Mouse (Mus musculus): ENCODE results near the gene Lsm3. TPM values are rescaled to one million over a fixed set of nuclear protein-coding genes. Genes with fewer than 3 reads are reported as not detected.

Gene Lsm3
- polyA plus RNA-seq, 1 experiment from 2014 or later, result 283 TPM

DNA sequence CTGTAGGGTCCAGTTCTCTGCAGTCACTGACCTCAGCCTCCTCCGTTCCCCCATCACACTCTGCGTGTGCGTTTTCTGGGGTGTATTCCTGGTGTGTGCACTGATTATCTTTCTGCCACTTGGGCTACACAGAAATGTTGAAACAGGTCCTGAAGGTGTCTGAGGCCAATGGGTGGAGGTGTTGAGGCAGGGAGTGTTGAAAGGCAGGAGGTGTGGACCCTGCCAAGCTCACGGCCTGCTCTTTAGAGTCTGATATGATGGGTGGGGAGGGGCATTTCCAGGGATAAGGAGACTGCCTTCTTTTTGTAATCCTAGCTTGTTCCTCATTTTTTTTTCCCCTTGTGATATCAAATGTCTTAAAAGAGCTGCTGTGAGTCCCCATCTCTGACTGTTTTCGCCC is 27.3 kb downstream of the Lsm3 start:
- 42% methylated on average over 5 of the region's 5 CpGs for WGBS
- no peak overlapping the region; the same call in 1 of the 2 replicates for H3K27ac ChIP-seq
- H3K9me3 ChIP-seq, result no peaks in the 10 kb centered on the region
- no peak for DNase-seq (ENCODE audit: low spot score)
- no peaks in the 10 kb centered on the region for H3K36me3 ChIP-seq
- H3K4me1 ChIP-seq, result peaks cover 37% of the 10 kb centered on the region
- H3K27me3 ChIP-seq (ENCODE audit: insufficient read depth, poor library complexity, severe bottlenecking), result peaks cover 67% of the 10 kb centered on the region
- no peak overlapping the region for H3K4me3 ChIP-seq

DNA sequence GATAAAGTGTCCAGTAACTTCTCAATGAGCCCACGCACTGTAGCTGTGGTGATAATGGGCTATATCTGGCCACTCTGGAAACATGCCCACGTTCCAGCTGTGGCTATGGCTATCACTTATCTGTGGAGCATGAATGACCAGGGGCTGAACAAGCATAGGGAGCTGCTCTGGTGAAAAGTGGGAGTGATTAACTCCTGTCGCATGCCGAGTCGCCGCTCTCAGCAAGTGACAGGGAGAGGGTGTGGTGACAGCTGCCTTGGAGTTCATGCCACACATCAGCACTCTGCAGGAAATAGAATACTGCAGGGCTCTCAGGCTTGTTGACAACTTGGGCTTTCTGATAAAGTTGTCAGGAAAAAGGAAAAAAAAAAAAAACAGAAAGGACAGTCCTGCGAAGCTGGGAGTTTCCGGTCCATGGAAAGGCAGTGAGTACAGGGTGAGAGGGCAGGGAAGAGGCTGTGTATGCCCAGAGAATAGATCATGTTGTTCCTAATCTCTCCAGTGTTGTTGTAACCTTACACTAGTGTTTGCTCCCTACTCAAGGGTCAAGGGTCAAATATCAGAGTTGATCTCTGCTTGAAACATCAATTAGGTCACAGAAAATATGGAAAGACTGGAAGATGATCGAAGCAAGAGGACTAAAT is 30.6 kb downstream of the Lsm3 start:
- Histone ChIP-seq H3K27ac (0 out of 2 replicates have a peak overlapping the region, but pooled peaks have one; percentile 49), H3K36me3 (no peaks in the 10 kb centered on the region), H3K9me3 (no peaks in the 10 kb centered on the region), H3K27me3 (ENCODE audit: insufficient read depth, poor library complexity, severe bottlenecking) (peaks cover 70% of the 10 kb centered on the region), H3K4me1 (peaks cover 52% of the 10 kb centered on the region), H3K4me3 (no peak overlapping the region)
- WGBS, result 11% methylated on average over 9 of the region's 9 CpGs
- DNase-seq (ENCODE audit: low spot score), result peak; percentile 95

DNA sequence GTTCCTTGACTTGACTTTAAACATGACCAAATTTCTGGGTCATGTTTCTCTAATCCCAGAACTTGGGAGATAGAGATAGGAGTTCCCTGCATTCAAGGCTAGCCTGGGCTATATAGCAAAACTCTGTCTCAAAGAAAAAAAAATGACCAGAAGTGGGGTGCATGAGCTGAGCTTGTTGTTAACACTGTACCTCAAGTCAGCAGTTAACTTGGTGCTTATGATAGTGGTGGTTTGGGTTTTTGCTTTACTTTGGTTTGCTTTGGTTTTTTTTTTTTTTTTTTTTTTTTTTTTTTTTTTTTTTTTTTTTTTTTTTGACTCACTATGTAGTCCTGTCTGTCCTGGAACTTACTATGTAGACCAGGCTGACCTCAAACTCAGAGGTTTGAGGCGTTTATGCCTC is 31.6 kb downstream of the Lsm3 start:
- H3K27me3 ChIP-seq (ENCODE audit: insufficient read depth, poor library complexity, severe bottlenecking), result peaks cover 71% of the 10 kb centered on the region
- WGBS, result 57% methylated on average over 1 of the region's 1 CpGs
- peaks cover 49% of the 10 kb centered on the region for H3K4me1 ChIP-seq
- DNase-seq (ENCODE audit: low spot score), result no peak
- H3K36me3 ChIP-seq, result no peaks in the 10 kb centered on the region
- H3K4me3 ChIP-seq, result no peak overlapping the region
- H3K27ac ChIP-seq, result no peak overlapping the region
- H3K9me3 ChIP-seq, result no peaks in the 10 kb centered on the region

DNA sequence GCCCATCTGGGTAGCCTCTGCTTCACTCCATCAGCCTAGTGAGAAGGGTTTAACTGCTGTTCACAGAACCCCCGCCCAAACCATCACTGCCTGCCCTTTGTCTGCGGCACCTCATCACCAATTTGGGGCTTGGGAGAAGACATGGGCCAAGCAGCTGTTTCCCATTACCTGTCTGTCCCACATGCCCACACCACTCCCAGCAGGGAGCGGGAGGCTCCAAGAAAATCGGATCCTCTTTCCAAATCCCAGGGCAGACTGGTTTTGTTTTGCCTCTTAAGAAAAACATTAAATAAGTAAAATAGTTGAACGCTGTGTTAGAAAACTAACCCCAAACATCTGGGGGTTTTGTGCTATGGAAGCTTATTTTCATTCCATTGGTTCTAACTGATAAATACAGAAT is 33.9 kb downstream of the Lsm3 start:
- Histone ChIP-seq H3K36me3 (no peaks in the 10 kb centered on the region), H3K4me1 (peaks cover 40% of the 10 kb centered on the region), H3K4me3 (no peak overlapping the region), H3K27me3 (ENCODE audit: insufficient read depth, poor library complexity, severe bottlenecking) (peaks cover 71% of the 10 kb centered on the region), H3K9me3 (no peaks in the 10 kb centered on the region), H3K27ac (no peak overlapping the region)
- no peak for DNase-seq (ENCODE audit: low spot score)
- 49% methylated on average over 5 of the region's 5 CpGs for WGBS

DNA sequence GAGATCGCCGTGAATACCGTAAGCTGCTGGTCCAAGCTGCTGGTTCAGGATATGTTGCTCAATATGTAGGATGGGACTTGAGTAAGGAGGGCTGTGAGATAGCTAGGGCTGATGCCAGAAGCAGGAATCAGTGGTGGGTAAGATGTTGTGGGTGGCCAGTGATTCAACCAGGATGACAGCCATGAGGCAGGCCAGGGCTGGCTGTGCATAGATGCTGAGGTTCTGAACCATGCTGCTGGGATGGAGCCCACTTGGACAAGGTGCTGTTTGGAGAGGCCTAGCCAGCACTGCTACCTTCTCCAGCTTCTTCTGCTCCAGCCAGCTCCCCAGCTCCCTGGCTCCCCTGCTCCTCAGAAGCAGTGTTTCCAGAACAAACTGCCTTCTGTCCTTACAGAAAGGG is 35.9 kb downstream of the Lsm3 start:
- H3K36me3 ChIP-seq, result no peaks in the 10 kb centered on the region
- H3K9me3 ChIP-seq, result no peaks in the 10 kb centered on the region
- no peak for DNase-seq (ENCODE audit: low spot score)
- 91% methylated on average over 3 of the region's 3 CpGs for WGBS
- no peak overlapping the region for H3K27ac ChIP-seq
- H3K4me1 ChIP-seq, result peaks cover 31% of the 10 kb centered on the region
- peaks cover 78% of the 10 kb centered on the region for H3K27me3 ChIP-seq (ENCODE audit: insufficient read depth, poor library complexity, severe bottlenecking)
- no peak overlapping the region for H3K4me3 ChIP-seq

DNA sequence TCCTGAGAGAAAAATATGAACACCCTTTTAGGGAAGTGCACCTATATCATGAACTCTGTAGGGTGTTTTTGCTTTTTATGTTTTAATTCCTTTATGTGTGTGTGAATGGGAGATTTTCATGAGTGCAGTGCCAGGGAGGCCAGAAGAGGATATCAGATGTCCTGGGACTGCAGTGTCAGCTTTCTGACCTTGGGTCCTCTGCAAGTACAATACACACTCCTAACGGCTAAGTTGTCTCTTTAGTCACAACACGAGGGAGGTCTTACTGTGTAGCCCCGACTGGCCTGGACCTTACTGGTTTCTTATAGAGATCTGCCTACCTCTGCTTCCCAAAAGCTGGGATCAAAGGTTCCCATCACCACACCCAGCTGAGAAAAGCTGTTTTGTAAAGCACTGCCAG is 37.0 kb downstream of the Lsm3 start:
- peaks cover 29% of the 10 kb centered on the region for H3K4me1 ChIP-seq
- no peak for DNase-seq (ENCODE audit: low spot score)
- no peak overlapping the region for H3K4me3 ChIP-seq
- 28% methylated on average over 3 of the region's 3 CpGs for WGBS
- H3K27ac ChIP-seq, result no peak overlapping the region; the same call in 1 of the 2 replicates
- H3K27me3 ChIP-seq (ENCODE audit: insufficient read depth, poor library complexity, severe bottlenecking), result peaks cover 84% of the 10 kb centered on the region
- no peaks in the 10 kb centered on the region for H3K36me3 ChIP-seq
- H3K9me3 ChIP-seq, result no peaks in the 10 kb centered on the region

DNA sequence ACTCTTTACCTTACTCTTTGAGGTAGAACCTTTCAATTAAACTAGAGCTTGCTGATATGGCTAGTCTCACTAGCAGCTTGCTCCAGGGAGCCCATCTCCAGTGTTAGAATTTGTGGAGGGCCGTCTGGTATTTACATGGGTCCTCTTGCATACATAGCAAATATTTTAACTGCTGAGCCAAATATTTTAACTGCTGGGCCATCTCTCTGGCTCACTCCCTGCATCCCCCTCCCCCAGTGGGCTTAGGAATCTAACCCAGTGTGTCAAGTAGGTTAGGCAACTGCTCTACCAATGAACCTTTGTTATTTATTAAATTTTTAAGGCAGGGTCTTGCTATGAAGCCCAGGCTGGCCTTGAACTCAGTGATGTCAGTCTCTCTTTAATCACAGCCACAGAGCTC is 42.8 kb downstream of the Lsm3 start:
- Histone ChIP-seq H3K27ac (no peak overlapping the region), H3K4me1 (0 out of 2 replicates have a peak, but pooled peaks cover 7% of the 10 kb centered on the region), H3K4me3 (no peak overlapping the region), H3K9me3 (no peaks in the 10 kb centered on the region), H3K36me3 (no peaks in the 10 kb centered on the region), H3K27me3 (ENCODE audit: insufficient read depth, poor library complexity, severe bottlenecking) (peaks cover 79% of the 10 kb centered on the region)
- DNase-seq (ENCODE audit: low spot score), result no peak
- 53% methylated on average over 1 of the region's 1 CpGs for WGBS

DNA sequence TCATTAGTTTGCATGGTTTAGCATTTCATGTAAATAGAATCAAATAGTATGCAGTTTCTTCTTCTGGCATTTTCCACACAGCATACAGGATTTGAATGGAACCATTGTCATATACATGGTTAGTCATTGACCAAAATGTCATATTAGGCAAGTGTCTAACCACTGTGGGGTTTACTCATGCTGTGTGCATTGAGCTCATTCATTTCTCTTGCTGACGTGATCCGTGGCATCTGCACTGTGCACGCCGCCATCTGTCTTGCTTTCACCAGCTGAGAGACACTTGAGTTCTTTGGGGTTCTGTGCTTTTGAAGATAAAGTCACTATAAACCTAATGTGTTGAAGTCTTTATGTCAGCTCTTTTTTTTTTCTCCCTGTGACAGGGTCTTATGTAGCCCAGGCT is 43.6 kb downstream of the Lsm3 start:
- Histone ChIP-seq H3K4me1 (0 out of 2 replicates have a peak, but pooled peaks cover 5% of the 10 kb centered on the region), H3K9me3 (no peaks in the 10 kb centered on the region), H3K27ac (no peak overlapping the region), H3K27me3 (ENCODE audit: insufficient read depth, poor library complexity, severe bottlenecking) (peaks cover 79% of the 10 kb centered on the region), H3K36me3 (no peaks in the 10 kb centered on the region), H3K4me3 (no peak overlapping the region)
- WGBS, result 72% methylated on average over 4 of the region's 4 CpGs
- no peak for DNase-seq (ENCODE audit: low spot score)

DNA sequence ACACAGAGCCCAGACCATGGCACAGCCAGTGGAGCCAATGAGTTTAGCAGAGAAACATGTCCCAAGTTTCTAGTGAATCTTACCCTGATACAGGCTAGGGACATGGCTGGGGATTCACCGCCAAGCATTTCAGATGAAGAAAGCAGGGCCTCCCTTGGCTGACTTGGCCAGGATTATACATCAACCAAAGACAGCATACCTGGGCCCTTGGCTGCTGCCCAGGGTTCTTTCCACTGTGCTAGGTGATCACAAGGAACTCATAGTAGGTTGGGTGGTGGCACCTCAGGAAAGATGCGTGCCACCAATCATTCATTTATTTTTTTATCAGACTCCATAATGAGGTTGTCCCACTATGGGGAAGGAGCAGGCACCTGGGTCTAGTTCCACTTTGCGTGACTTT is 44.5 kb downstream of the Lsm3 start:
- DNase-seq (ENCODE audit: low spot score), result no peak
- no peaks in the 10 kb centered on the region for H3K36me3 ChIP-seq
- no peaks in the 10 kb centered on the region for H3K9me3 ChIP-seq
- H3K4me1 ChIP-seq, result no peaks in the 10 kb centered on the region
- H3K4me3 ChIP-seq, result no peak overlapping the region
- 82% methylated on average over 3 of the region's 3 CpGs for WGBS
- peaks cover 71% of the 10 kb centered on the region; the same call in 1 of the 2 replicates for H3K27me3 ChIP-seq (ENCODE audit: insufficient read depth, poor library complexity, severe bottlenecking)
- H3K27ac ChIP-seq, result no peak overlapping the region

DNA sequence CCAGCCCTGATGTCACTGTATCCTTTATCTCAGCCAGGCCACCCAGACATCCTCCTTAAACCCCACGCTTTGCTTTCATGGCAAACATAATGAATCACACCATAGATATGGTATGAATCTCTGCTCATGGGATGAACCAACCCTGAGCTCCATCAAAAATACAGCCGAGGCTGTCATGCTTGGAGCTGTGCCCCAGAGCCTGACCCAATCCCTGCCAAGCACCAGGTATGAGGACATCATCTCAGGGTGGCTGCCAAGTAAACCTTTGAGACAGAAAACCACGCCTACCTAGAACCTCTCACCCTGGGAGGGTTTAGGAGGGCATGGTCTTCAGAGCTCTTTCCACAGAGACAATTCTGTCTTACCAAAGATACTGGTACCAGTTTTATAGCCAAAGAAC is 47.3 kb downstream of the Lsm3 start:
- Histone ChIP-seq H3K4me3 (no peak overlapping the region), H3K27ac (no peak overlapping the region), H3K9me3 (no peaks in the 10 kb centered on the region), H3K36me3 (no peaks in the 10 kb centered on the region), H3K27me3 (ENCODE audit: insufficient read depth, poor library complexity, severe bottlenecking) (peaks cover 68% of the 10 kb centered on the region; the same call in 1 of the 2 replicates), H3K4me1 (no peaks in the 10 kb centered on the region)
- WGBS, result 71% methylated on average over 3 of the region's 3 CpGs
- no peak for DNase-seq (ENCODE audit: low spot score)

DNA sequence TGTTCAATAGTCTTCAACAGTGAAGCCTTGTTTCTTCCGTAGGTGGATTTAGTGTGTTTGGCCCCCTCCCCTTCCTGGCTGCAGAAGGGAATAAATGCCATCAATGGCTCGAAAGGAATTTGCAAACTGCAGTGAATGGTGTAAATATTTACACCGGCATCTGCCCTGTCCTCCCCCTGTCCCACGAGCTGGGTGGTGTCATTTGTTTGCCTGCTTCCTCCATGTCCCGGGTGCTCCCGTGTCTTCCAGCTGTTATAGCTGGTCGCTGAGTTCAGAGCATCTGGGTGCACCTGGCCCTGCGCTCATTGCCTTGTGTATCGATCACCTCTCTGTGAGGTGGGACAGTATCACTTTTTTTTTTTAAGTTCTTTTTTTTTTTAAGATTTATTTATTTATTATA is 50.7 kb downstream of the Lsm3 start:
- H3K27me3 ChIP-seq (ENCODE audit: insufficient read depth, poor library complexity, severe bottlenecking), result peaks cover 49% of the 10 kb centered on the region; the same call in 1 of the 2 replicates
- WGBS, result 77% methylated on average over 9 of the region's 9 CpGs
- no peak overlapping the region for H3K4me3 ChIP-seq
- DNase-seq (ENCODE audit: low spot score), result no peak
- H3K4me1 ChIP-seq, result no peaks in the 10 kb centered on the region
- no peak overlapping the region for H3K27ac ChIP-seq
- no peaks in the 10 kb centered on the region for H3K9me3 ChIP-seq
- no peaks in the 10 kb centered on the region for H3K36me3 ChIP-seq

All from heart, embryonic 10.5 days (tissue).